Mouse (Mus musculus): ENCODE results near the gene Irx3. TPM values are rescaled to one million over a fixed set of nuclear protein-coding genes. Genes with fewer than 3 reads are reported as not detected.

Gene Irx3
- 10 to 100 TPM; 26.0 to 49.4 (median 32.2) TPM for total RNA-seq (2022)

DNA sequence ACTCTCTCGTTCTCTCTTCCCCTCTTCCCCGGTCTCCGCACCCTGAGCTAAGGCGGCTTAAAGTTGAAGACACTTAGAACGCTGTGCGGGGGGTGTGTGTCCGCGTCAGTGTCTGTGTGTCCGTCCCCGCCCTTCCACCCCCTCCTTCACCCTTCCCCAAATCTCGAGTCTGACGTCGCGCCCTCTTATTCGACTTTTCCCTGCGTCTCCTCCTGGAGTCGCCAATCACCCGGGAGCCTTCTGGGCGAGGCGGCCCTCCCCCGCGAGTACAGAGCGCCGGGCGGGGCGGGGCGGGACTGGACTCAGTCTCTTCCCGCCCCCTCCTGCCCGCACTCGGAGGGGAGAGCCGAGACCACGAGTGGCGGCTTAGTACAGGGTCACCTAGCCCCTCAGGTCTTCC is at the start of gene Irx3:
TSS of gene Irx3 (minus strand) at position 229 of the 400 bp plus-strand sequence.
- DNase-seq (ENCODE audit: low spot score) = peak; percentile 86

DNA sequence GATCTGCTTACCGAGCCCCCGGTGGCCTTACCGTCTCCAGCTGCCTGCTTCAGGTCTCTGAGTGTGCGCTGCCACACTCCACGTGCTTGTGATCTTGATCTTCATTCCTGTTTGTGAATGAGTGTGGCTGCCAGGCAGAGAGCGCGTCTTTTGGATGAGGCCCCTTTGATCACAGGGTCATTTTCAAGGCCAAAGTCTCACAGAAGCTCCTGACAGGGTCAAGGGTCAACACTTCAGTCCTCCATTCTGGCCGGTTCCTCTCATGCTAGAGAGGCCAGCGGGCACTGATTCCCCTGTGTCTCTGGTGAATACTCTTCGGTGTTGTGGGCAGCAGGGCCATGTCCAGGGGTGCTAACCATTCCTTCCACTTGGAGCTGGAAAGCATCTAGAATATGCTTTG is 49.5 kb upstream of the Irx3 start:
- DNase-seq (ENCODE audit: low spot score) = no peak

DNA sequence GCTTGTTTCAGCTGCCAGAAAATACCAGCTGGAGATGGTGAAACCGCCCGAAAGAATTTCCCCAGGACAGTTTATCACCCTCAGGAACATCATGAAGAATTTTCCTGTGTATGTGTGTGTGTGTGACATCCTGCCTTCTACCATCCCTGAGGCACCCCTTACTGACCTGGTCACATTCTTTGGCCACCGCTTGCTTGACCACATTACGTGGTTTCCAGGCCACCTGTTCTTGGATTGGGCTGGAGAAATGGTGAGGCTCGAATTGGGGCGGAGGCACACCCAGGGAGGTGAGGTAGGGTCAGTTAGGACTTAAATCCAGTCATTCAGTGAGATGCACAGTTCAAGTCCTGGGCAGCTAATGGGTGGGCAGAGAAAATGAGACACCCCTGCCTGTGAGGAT is 48.1 kb upstream of the Irx3 start:
- no peak for DNase-seq (ENCODE audit: low spot score)

DNA sequence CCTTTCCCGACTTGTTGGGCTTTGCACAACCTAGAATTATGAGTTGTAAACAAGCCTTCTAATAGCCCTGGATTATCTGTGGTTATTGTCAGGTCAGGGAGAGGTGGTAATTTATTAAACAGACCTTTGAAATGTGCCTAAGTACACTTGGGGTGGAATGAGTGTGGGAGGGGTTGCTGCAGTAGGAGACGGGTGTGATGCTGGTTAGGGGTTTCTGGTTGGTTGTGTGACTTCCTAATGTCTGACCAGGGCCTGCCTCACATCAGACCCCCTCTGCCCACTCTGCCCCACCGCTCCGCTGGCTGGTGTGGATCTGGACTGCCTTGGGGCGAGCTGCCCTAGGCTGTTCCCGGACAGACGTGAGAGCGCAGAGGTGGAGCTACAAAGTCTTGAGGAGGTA is 47.7 kb upstream of the Irx3 start:
- DNase-seq (ENCODE audit: low spot score) = no peak

DNA sequence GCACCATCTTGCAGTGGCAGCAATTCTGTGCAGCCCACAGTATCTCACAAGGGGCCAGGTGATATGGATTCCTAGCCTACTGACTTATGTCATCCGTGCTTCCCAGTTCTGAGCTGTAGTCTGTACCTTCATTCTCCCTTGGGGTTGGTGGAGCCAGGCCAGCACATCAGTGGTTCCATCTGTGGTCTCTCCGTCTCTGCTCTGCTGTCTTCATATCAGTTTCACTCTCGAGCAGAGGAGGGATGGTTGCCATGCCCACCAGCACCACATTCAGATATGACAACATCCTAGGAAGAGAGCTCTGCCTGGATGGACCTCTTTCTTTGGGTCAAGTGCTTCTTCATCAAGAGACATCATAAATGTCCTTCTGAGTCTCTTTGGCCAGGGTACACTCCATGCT is 43.8 kb upstream of the Irx3 start:
- DNase-seq (ENCODE audit: low spot score) = no peak

DNA sequence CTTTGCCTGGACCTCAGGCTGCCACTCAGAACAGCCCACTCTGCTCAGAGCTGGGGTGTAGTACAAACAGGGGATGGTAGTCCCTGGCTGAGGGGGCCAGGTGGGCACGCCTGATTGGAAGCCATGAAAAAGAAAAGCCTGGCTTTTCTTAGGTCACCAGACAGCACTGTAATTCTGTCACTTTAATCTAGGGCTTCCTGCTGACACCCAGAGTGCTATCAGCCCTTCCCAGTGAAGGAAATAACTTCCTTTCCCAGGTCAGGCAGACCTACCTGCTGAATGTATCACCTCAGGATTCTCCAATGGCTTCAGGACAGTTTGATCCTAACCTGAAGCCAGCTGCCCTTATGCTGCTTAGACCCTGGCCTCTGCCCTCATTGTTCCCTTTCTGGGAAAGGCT is 35.3 kb upstream of the Irx3 start:
- no peak for DNase-seq (ENCODE audit: low spot score)

DNA sequence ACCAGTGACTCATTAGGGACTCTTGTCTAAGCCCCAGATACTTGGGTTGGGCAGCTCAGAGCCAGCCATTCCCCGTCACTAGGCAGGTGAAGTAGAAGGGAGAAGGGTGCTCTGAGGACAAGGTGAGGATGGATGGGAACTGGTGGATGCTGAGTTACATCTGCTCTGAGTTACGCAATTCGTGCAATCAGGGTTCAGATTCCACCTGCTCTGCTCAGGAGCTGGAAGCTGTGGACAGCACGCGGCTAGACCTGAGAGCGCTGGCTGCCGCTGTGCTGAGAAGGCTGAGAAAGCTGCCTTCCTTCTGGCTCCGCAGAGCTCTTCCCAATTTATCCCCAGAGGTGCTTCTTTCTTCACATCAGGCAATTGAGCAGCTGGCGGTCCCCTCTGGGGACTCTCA is 34.8 kb upstream of the Irx3 start:
- DNase-seq (ENCODE audit: low spot score) = no peak

DNA sequence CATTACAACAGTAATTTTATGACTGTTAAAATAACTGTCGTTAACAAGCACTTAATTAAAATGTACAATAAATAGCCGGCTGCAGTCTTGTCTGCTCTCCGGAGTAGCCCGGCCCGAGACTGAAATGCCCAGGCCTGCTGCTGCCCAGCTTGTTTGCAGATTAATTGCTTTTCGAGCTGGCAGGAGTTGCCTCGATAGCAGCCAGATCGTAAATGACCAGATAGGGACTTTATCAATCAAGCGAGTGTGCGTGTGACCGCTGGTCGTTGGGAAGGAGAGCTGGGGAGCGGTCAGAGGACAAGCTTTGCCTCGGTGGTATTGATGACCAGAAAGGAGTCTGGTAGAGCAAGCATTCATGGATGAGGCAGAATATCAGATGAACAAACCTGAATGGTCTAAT is 25.8 kb upstream of the Irx3 start:
- no peak for DNase-seq (ENCODE audit: low spot score)

DNA sequence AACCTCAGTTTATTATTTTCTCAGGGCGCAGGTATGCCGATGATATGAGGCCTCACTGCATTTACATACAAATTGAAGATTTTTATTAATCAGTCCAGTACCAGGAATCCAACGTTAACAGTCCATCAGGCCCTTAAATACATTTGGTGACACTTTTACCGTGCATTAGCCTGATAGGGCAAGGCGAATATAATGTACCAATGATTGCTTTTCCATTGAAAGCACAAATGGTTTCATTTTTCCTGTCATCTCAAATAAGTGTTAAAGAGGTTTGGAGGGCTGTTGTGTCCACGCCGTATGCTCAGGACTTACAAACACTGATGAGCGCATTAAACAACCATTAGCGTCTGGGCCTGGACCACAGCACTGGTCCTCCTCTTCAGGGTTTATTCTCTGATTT is 25.3 kb upstream of the Irx3 start:
- no peak for DNase-seq (ENCODE audit: low spot score)

DNA sequence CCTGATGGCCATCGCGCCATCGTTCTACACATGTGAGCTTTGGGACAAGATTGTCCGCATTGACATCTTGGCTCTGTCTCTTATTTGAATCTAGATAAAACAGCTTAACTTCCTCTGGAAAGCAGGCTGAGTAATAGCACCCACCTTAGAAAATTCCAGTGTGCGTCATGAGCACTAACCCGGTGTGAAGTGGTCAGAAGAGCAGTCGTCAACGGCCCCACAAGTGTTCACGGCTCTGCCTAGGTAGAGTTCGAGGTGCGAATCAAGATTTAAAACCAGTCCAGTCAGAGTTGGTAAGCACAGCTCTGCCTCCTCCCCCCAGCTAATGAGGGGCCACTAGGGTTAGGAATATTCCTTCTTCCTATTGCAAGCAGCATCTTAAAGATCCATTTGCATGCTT is 21.5 kb upstream of the Irx3 start:
- DNase-seq (ENCODE audit: low spot score) = no peak

DNA sequence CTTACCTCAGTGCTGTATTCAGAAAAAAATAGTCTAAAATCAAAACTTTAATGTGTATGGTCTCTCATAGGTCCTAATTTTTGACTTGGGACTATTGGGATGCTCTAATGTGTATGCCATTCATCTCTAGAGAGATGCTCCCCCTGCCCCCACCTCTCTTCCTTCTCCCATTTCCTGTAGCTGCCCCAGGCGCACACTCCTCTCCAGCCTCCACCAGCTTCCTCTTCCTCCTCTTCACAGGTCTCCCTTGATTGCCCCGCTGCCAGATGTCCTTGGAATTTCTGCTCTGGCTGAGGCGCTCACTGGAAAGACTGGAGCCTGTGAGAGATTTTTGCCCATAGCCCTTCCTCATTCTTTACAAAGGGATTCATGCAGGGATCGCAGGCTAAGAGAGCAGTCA is 20.9 kb upstream of the Irx3 start:
- DNase-seq (ENCODE audit: low spot score) = no peak

DNA sequence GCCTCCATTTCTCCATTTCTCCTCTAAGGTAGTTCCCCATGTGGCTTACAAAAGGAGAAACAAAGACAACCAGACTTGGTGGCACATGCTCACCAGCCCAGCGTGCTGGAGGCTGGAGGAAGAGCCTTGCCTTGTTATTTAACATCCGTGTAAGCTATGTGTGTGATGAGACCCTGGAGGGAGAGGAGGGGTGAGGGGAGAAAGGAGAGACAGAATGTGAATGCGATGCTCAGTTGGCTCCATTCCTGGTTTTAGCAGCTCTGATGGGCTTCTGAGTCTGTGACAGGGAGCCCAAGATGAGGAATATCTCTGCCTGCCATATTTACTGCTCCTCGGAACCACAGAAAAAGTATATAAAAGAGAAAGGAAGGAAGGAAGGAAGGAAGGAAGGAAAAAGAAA is 20.1 kb upstream of the Irx3 start:
- DNase-seq (ENCODE audit: low spot score) = no peak

DNA sequence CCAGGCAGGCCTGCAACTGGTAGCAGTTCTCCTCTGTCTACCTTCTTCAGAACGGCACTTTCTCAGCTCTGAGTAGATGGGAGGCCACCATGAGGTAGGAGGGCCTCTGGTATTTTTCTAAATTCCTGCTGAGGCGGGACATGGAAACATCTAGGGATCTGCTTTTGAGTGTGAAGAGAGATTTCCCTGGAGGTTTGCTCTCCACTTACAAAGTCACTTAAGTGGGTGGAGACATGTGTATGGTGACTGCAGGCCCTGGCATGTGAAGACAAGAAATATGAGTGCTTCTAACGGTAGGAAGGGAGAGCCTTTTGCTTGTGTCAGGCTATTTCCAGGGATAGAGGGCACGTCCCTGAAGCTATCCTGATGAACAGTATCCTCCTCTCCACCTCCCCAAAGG is 17.9 kb upstream of the Irx3 start:
- no peak for DNase-seq (ENCODE audit: low spot score)

DNA sequence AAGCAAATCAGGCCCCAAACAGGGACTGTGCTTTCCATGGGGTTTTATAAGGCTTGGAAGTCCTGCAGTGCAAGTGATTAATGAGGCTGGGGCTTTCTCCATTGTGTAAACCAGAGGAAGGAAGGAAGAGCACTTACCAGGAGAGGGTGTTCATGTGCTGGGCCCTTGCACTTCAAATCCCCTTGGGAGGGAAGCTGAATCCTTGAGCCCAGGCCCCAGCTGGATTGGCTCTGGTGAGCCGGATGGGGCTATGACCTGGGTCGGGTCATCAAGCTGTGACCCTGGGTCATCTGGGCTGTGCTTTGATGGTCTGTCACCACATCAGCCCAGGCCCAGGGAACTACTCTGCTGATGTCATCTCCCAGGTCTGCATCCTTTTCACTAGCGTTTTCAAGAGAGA is 16.9 kb upstream of the Irx3 start:
- DNase-seq (ENCODE audit: low spot score) = no peak

DNA sequence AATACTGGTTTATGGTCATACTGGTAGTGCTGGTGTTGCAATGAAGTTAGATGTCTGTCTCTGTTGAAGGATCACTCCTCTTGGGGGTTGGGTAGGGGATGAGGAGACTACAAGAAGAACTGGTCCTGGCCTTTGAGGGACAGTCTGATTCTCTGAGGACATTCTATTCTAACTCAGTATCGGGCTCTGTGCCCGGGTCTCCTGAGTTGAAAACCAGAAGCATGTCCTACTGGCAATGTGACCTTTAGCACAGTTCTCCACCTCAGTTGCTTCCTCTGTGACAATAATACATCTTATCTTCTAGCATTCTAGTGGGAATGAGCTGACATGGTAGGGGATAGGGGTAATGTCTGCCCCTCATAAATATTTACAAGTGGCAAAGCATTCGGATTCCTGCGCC is 12.2 kb upstream of the Irx3 start:
- DNase-seq (ENCODE audit: low spot score) = peak; percentile 50

DNA sequence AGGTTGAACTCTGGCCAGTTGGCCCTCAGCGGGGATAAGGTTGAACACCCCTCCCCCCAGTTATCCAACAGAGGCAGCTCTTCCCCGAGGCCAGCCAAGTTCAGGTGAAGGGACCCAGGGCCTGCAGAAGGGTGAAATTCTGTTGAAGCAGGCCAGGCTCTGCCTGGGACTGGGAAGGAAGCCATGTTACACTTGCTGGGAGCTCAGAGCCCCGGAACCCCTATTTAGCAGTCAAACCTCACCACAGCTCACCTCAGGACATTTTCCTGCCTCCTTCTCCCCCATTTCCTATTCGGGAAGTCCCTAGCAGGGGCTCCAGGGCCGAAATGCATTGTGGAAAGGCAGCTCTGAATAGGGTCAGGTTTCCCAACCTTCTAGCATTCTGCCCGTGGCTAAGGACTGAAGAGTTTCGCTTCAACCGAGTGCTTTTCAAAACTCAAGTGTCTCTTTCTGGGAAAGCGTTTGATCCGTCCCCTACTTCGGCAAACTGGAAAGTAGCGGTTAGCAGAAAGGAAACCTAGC is 4.9 kb upstream of the Irx3 start:
- no peak for DNase-seq (ENCODE audit: low spot score)

DNA sequence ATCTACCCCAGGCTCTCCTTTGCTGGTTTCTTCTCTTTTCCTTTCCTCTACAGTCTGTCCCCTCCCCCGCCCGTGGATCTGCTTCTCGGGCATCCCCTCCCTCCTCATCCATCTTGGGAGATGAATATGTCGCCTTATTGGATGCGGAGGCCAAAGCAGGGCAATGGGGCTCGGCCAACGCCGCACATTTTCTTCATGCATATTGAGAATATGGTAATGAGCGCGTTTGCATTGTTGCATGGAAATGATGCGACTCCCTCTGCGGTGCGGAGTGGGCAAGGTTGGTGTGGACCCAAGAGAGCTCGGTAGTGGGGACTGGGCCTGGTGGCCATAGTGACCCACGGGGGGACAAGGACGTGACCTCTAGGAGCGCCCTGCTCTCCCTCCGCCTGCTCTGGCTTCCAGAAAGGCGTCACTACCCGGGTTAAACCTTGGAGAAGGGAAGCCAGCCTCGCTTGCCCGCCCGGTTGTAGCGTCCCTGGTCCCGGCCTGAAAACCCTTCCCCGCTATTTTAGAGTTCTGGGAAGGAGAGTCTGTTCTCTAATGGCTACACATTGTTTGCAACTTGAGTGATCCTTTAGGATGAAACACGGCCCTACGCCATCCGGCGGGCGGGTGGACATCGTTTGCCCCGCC is 4.3 kb upstream of the Irx3 start:
- DNase-seq (ENCODE audit: low spot score) = no peak

DNA sequence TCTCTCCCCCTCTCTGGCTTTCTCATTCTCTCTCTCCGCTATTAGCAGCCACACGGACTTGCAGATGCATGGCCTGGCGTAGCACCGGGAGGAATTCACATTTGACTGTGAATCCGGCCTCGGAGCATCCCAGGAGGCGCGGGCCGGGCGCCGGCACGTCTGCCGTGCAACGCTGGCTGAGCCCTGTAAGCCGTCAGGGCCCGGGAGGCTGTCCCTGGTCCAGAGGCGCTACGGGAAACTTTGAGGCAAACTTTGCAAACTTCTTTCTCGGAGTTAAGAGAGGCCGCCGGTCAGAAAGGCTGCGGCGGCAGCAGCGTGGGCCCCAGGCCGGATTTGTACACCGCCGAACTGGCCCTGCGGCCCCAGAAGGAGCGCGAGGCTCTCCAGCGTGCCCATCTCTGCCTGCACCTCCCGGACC is 3.4 kb upstream of the Irx3 start:
- no peak for DNase-seq (ENCODE audit: low spot score)

DNA sequence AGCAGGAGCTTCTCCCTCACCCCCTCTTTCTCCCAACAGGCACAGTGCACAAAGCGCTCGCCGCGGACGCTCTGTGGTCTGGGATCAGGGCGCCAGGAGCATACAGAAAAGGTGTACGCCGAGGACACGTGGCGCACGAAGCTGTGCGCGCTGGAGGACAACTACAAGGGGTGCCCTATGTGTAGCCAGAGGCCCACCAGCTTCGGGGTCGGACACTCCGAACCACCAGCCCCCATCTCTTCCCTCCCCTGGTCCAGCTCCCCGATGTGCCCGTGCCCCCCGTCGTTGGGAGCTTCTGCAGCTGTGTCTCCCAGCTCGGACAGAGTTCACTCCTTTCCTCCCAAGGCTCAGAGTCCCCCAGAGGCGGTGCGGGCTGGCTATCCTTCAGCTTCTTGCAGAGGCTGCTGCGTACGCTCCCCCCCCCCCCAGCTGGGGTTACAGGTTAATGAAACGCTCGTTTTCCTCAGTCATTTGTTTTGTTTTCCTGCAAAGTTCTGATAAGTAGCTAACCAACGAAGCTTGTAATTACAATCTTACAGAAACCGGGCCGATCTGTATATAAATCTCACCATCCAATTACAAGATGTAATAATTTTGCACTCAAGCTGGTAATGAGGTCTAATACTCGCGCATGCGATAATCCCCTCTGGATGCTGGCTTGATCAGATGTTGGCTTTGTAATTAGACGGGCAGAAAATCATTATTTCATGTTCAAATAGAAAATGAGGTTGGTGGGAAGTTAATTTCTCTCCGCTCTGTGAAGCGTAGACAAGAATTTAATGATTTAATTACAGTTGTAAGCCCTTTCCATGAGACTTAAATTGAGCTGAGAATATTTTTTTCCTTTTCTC is 2.8 kb upstream of the Irx3 start:
- no peak for DNase-seq (ENCODE audit: low spot score)

DNA sequence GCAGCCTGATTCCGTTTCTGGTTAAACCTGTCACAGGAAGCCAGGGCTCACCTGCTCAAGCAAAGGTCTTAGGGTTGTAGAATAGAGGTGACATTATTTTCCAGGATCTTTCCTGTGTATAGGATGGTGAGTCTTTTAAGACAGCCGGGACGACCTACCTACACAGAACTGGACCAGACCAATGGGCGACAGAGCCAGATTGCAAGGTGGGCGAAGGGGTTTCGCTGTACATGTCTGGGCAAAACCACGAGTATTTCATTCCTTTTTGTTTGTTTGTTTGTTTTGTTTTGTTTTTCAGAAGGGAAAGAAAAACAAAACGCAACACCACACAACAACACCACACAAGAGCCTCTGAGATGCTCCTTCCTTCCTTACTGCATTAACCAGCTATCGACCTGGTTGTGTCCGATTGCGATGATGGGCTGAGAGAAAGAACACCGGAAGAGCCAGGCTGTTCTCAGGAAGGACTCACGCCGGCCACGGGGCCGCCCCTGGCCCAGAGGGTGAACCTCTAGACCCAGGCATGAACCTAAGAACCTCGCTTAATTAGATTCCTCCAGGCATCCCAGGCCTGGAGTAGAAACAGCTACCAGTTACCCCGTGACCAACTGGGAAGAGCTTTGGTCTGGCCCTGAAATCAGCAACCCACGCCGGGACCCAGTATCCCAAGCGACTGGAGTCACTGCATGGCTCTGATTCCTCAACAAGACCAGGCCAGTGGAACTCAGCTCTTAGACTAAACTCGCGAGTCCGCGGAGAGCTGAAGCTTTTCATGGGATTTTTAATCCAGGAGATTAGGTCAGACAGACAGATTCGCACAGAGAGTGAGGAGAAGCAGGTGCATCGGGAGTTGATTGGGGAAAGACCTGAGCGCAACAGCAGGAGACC is 1.9 kb upstream of the Irx3 start:
- no peak for DNase-seq (ENCODE audit: low spot score)

DNA sequence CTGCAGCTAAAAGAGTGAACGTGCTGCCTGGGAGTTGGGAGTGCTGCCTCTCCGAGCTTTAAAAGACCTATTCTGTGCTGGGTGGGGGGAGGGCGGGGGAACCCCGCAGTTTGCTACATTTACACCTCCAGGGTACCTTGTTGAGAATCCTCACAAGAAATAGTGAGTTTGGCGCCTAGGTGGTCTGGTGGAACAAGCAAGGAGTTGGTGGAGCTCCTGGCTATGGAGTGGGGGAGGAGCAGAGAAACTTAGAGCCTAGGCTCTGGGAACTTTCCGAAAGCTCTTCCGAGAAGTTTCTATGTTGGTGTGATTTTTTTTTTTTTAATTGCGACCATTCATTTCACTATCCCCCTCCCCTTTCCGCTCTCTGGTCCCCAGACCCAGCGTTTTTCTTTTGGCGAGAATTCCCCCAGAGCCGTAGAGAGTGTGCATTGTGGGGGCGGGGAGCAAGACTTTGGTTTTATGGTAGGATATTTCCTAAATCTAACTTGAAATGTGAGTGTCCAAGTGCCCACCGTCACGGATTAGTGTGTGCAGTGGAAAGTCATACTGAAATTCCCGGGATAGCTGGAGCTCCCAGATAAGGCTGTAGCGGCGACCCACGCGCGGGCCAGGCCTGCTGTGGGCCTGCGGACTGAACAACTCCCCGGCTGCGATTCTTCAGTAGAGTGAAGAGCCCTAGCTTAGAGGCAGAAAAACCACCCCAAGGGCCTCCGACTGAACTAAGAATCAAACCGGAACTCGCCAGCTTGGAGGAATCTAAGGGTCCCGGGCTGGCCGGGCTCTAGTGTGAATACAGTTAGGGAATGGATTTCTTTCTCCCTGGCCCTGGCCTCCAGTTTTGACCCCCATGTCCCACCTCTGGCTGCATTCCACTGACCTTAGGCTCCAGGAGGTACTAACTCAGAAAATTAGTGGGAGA is 795 bp upstream of the Irx3 start:
- DNase-seq (ENCODE audit: low spot score) = no peak

Measured in heart, adult 8-10 months (tissue).